Mouse (Mus musculus) liver, adult 2 months (tissue): ENCODE data around the gene Sh2d4b. TPM values are rescaled to one million over a fixed set of nuclear protein-coding genes. Genes with fewer than 3 reads are reported as not detected.

Experiments
- DNase-seq: peaks from one replicate; pipeline ENCODE4 v3.0.0-alpha.2; 2011; ENCODE audit warnings: low read depth, low spot score; ENCODE audit errors: extremely low read depth
- H3K27ac ChIP-seq: fragments of 200-500 bp; replicated peaks from 2 replicates; pipeline ENCODE4 v1.5.1; 2012; ENCODE audit warnings: low read depth, mild to moderate bottlenecking, control low read depth, inconsistent platforms, low read length; ENCODE audit not compliant: insufficient read depth
- H3K27me3 ChIP-seq: fragments of 200-500 bp; 2 replicates; pipeline ENCODE4 v1.6.1; 2012; ENCODE audit warnings: mild to moderate bottlenecking, moderate library complexity, low read length, inconsistent platforms; ENCODE audit not compliant: control insufficient read depth, insufficient read depth
- H3K36me3 ChIP-seq: fragments of 200-500 bp; 2 replicates; pipeline ENCODE4 v1.6.1; 2012; ENCODE audit warnings: low read length, inconsistent platforms; ENCODE audit not compliant: control insufficient read depth, insufficient read depth
- H3K4me1 ChIP-seq: fragments of 200-500 bp; 2 replicates; pipeline ENCODE4 v1.6.1; 2011; ENCODE audit warnings: low read length; ENCODE audit not compliant: control insufficient read depth, insufficient read depth
- H3K4me3 ChIP-seq: fragments of 200-500 bp; 2 replicates; pipeline ENCODE4 v1.5.1; 2011; ENCODE audit warnings: low read depth, mild to moderate bottlenecking, control low read depth, low read length, moderate library complexity; ENCODE audit not compliant: insufficient read depth
- H3K79me2 ChIP-seq: fragments of 200-500 bp; 2 replicates; pipeline ENCODE4 v1.6.1; 2012; ENCODE audit warnings: inconsistent platforms, mild to moderate bottlenecking, low read length, moderate library complexity; ENCODE audit not compliant: control insufficient read depth, insufficient read depth
- H3K9ac ChIP-seq: fragments of 200-500 bp; 2 replicates; pipeline ENCODE4 v1.6.1; 2012; ENCODE audit warnings: low read depth, mild to moderate bottlenecking, control low read depth, inconsistent platforms, low read length
- CTCF ChIP-seq: fragments of 200-500 bp; IDR thresholded peaks from 2 replicates; pipeline ENCODE4 v1.5.1; 2011; ENCODE audit warnings: low read depth, low read length, control low read depth
- POLR2A ChIP-seq: fragments of 200-500 bp; IDR thresholded peaks from 2 replicates; pipeline ENCODE4 v1.6.1; 2011; ENCODE audit warnings: low read length, control low read depth; ENCODE audit not compliant: insufficient read depth; ENCODE audit errors: extremely low read depth
- WGBS: fragments of 180-500 bp; shearing (Covaris S2); methylation state at CpG from one replicate; pipeline ENCODE4 v1.1.7; 2018; 5-methylcytosine and 5-hydroxymethylcytosine counted together
- polyA plus RNA-seq: library from polyadenylated mRNA; depleted of rRNA; stranded (reverse); fragments of >200 nt; gene quantifications from 2 replicates; pipeline ENCODE4 v1.2.3, GENCODE M21; 2012
- total RNA-seq: library from RNA; depleted of rRNA; stranded (reverse); fragments of >200 nt; gene quantifications from 2 replicates; pipeline ENCODE4 v1.2.3, GENCODE M21; 2014

Gene Sh2d4b
- total and polyA plus RNA-seq, 2 experiments: 0.18 TPM; not detected in 1

GRCm38 (mm10) chr14:40864811-40865514 is 28.1 kb downstream of the Sh2d4b start:
- Histone ChIP-seq H3K27me3 (no peaks in the 10 kb centered on the region), H3K27ac (no peak overlapping the region), H3K79me2 (no peaks in the 10 kb centered on the region), H3K4me1 (no peaks in the 10 kb centered on the region), H3K4me3 (no peak overlapping the region), H3K36me3 (no peaks in the 10 kb centered on the region), H3K9ac (no peak overlapping the region)
- DNase-seq: no peak
- TF ChIP-seq POLR2A: no peak
- TF ChIP-seq CTCF: no peak
- WGBS: 81% methylated on average over 6 of the region's 6 CpGs

GRCm38 (mm10) chr14:40863659-40864058 is 29.4 kb downstream of the Sh2d4b start:
- no peak overlapping the region for H3K27ac ChIP-seq
- no peak for DNase-seq
- H3K36me3 ChIP-seq: no peaks in the 10 kb centered on the region
- H3K27me3 ChIP-seq: no peaks in the 10 kb centered on the region
- no peak overlapping the region for H3K4me3 ChIP-seq
- H3K4me1 ChIP-seq: no peaks in the 10 kb centered on the region
- 82% methylated on average over 3 of the region's 3 CpGs for WGBS
- no peaks in the 10 kb centered on the region for H3K79me2 ChIP-seq
- no peak overlapping the region for H3K9ac ChIP-seq
- TF ChIP-seq CTCF: no peak
- no peak for TF ChIP-seq POLR2A

- no peak for TF ChIP-seq POLR2A
- TF ChIP-seq CTCF: no peak
Observed at GRCm38 (mm10) chr14:40863022-40863421, 30.0 kb downstream of the Sh2d4b start.

GRCm38 (mm10) chr14:40852978-40853377 is 40.1 kb downstream of the Sh2d4b start:
- H3K27ac ChIP-seq: no peak overlapping the region
- H3K4me3 ChIP-seq: no peak overlapping the region
- no peaks in the 10 kb centered on the region for H3K4me1 ChIP-seq
- H3K36me3 ChIP-seq: no peaks in the 10 kb centered on the region
- no peak for DNase-seq
- TF ChIP-seq POLR2A (no peak), CTCF (no peak)
- H3K9ac ChIP-seq: no peak overlapping the region
- H3K27me3 ChIP-seq: no peaks in the 10 kb centered on the region
- WGBS: 69% methylated on average over 5 of the region's 5 CpGs
- H3K79me2 ChIP-seq: no peaks in the 10 kb centered on the region

More at GRCm38 (mm10) chr14:40863022-40863421, 30.0 kb downstream of the Sh2d4b start:
- Histone ChIP-seq H3K4me1 (no peaks in the 10 kb centered on the region), H3K4me3 (no peak overlapping the region), H3K9ac (no peak overlapping the region), H3K27ac (no peak overlapping the region), H3K36me3 (no peaks in the 10 kb centered on the region), H3K79me2 (no peaks in the 10 kb centered on the region), H3K27me3 (no peaks in the 10 kb centered on the region)
- peak; percentile 19 for DNase-seq

- Histone ChIP-seq H3K4me3 (no peak overlapping the region), H3K27ac (no peak overlapping the region), H3K36me3 (no peaks in the 10 kb centered on the region), H3K4me1 (no peaks in the 10 kb centered on the region), H3K27me3 (no peaks in the 10 kb centered on the region), H3K79me2 (no peaks in the 10 kb centered on the region), H3K9ac (no peak overlapping the region)
- DNase-seq: no peak
- TF ChIP-seq POLR2A (no peak), CTCF (no peak)
Observed at GRCm38 (mm10) chr14:40837397-40837796, 55.7 kb downstream of the Sh2d4b start.

GRCm38 (mm10) chr14:40830505-40830904 is 62.6 kb downstream of the Sh2d4b start:
- H3K9ac ChIP-seq: no peak overlapping the region
- peaks cover 6% of the 10 kb centered on the region for H3K4me1 ChIP-seq
- no peak for TF ChIP-seq CTCF
- TF ChIP-seq POLR2A: no peak
- DNase-seq: no peak
- no peaks in the 10 kb centered on the region for H3K79me2 ChIP-seq
- no peak overlapping the region for H3K27ac ChIP-seq
- WGBS: 87% methylated on average over 9 of the region's 9 CpGs
- H3K27me3 ChIP-seq: no peaks in the 10 kb centered on the region
- H3K36me3 ChIP-seq: no peaks in the 10 kb centered on the region
- H3K4me3 ChIP-seq: no peak overlapping the region
